Mouse (Mus musculus) erythroid progenitor cell, adult 5-6 weeks (primary cell): ENCODE data around the gene Trpc2. TPM values are rescaled to one million over a fixed set of nuclear protein-coding genes. Genes with fewer than 3 reads are reported as not detected.

Source experiments
- total RNA-seq, 2 experiments: library from RNA; stranded (forward) in 1 of 2; stranded (reverse) in 1 of 2; fragments of 150-400 nt in 1 of 2; fragments of 186-747, 209-891 nt in 1 of 2; gene quantifications; 2 replicates each; pipeline versions ENCODE4 v1.2.3 to v1.2.4; 2015 to 2017; ENCODE audit warnings: low replicate concordance in 2 of 2

Trpc2 gene
- total RNA-seq, 2 experiments from 2014 or later: 0.83 TPM; not detected in 1

Other genes starting within 250 kb of the Trpc2 start
- 6.1 and 18.9 TPM in 2 replicates for gene Inppl1, start 244.9 kb upstream of the Trpc2 start, total RNA-seq (2015; ENCODE audit: low replicate concordance)
- 0.68 and 2.2 TPM in 2 replicates for gene Inppl1, start 244.9 kb upstream of the Trpc2 start, total RNA-seq (2017; ENCODE audit: low replicate concordance)
- gene Folr2, start 225.9 kb upstream of the Trpc2 start, total RNA-seq (2015; ENCODE audit: low replicate concordance): 1.1 and 10.9 TPM in 2 replicates
- 2.3 TPM in 1 of 2 replicates, not detected in the other for gene Folr2, start 225.9 kb upstream of the Trpc2 start, total RNA-seq (2017; ENCODE audit: low replicate concordance)
- 51.9 and 60.8 TPM in 2 replicates for gene Anapc15, start 219.4 kb upstream of the Trpc2 start, total RNA-seq (2015; ENCODE audit: low replicate concordance)
- 34.3 and 39.8 TPM in 2 replicates for gene Anapc15, start 219.4 kb upstream of the Trpc2 start, total RNA-seq (2017; ENCODE audit: low replicate concordance)
- not detected in 2 replicates for gene Folr1, start 212.3 kb upstream of the Trpc2 start, total RNA-seq (2015; ENCODE audit: low replicate concordance)
- not detected in 2 replicates for gene Folr1, start 212.3 kb upstream of the Trpc2 start, total RNA-seq (2017; ENCODE audit: low replicate concordance)
- 26.8 and 44.7 TPM in 2 replicates for gene Lamtor1, start 177.2 kb upstream of the Trpc2 start, total RNA-seq (2015; ENCODE audit: low replicate concordance)
- gene Lamtor1, start 177.2 kb upstream of the Trpc2 start, total RNA-seq (2017; ENCODE audit: low replicate concordance): 19.9 and 28.5 TPM in 2 replicates
- not detected in 2 replicates for gene Tomt, start 176.8 kb upstream of the Trpc2 start, total RNA-seq (2015; ENCODE audit: low replicate concordance)
- gene Tomt, start 176.8 kb upstream of the Trpc2 start, total RNA-seq (2017; ENCODE audit: low replicate concordance): not detected in 2 replicates
- gene Lrrc51, start 149.2 kb upstream of the Trpc2 start, total RNA-seq (2015; ENCODE audit: low replicate concordance): 6.1 TPM in 1 of 2 replicates, not detected in the other
- 4.6 TPM in 1 of 2 replicates, not detected in the other for gene Lrrc51, start 149.2 kb upstream of the Trpc2 start, total RNA-seq (2017; ENCODE audit: low replicate concordance)
- 177 and 218 TPM in 2 replicates for gene Numa1, start 149.0 kb upstream of the Trpc2 start, total RNA-seq (2015; ENCODE audit: low replicate concordance)
- 324 and 405 TPM in 2 replicates for gene Numa1, start 149.0 kb upstream of the Trpc2 start, total RNA-seq (2017; ENCODE audit: low replicate concordance)
- gene Il18bp, start 64.4 kb upstream of the Trpc2 start, total RNA-seq (2015; ENCODE audit: low replicate concordance): 10.1 and 23.5 TPM in 2 replicates
- 3.7 and 10.2 TPM in 2 replicates for gene Il18bp, start 64.4 kb upstream of the Trpc2 start, total RNA-seq (2017; ENCODE audit: low replicate concordance)
- gene Rnf121, start 17.6 kb upstream of the Trpc2 start, total RNA-seq (2015; ENCODE audit: low replicate concordance): 5.0 and 16.2 TPM in 2 replicates
- 7.5 and 14.1 TPM in 2 replicates for gene Rnf121, start 17.6 kb upstream of the Trpc2 start, total RNA-seq (2017; ENCODE audit: low replicate concordance)
- gene Xndc1, start 17.6 kb upstream of the Trpc2 start, total RNA-seq (2015; ENCODE audit: low replicate concordance): 22.7 and 23.1 TPM in 2 replicates
- 10.2 and 22.6 TPM in 2 replicates for gene Xndc1, start 17.6 kb upstream of the Trpc2 start, total RNA-seq (2017; ENCODE audit: low replicate concordance)
- 1.3 TPM in 1 of 2 replicates, not detected in the other for gene Xntrpc, start 17.4 kb upstream of the Trpc2 start, total RNA-seq (2015; ENCODE audit: low replicate concordance)
- gene Xntrpc, start 17.4 kb upstream of the Trpc2 start, total RNA-seq (2017; ENCODE audit: low replicate concordance): 0.61 and 1.0 TPM in 2 replicates
- not detected in 2 replicates for gene Art1, start 18.6 kb downstream of the Trpc2 start, total RNA-seq (2015; ENCODE audit: low replicate concordance)
- gene Art1, start 18.6 kb downstream of the Trpc2 start, total RNA-seq (2017; ENCODE audit: low replicate concordance): not detected in 2 replicates
- not detected in 2 replicates for gene Art5, start 26.4 kb downstream of the Trpc2 start, total RNA-seq (2015; ENCODE audit: low replicate concordance)
- not detected in 2 replicates for gene Art5, start 26.4 kb downstream of the Trpc2 start, total RNA-seq (2017; ENCODE audit: low replicate concordance)
- gene Chrna10, start 33.7 kb downstream of the Trpc2 start, total RNA-seq (2015; ENCODE audit: low replicate concordance): not detected in 2 replicates
- not detected in 2 replicates for gene Chrna10, start 33.7 kb downstream of the Trpc2 start, total RNA-seq (2017; ENCODE audit: low replicate concordance)
- gene Nup98, start 127.1 kb downstream of the Trpc2 start, total RNA-seq (2015; ENCODE audit: low replicate concordance): 63.8 and 64.6 TPM in 2 replicates
- gene Nup98, start 127.1 kb downstream of the Trpc2 start, total RNA-seq (2017; ENCODE audit: low replicate concordance): 53.6 and 64.2 TPM in 2 replicates
- gene Pgap2, start 127.1 kb downstream of the Trpc2 start, total RNA-seq (2015; ENCODE audit: low replicate concordance): 15.1 and 31.4 TPM in 2 replicates
- gene Pgap2, start 127.1 kb downstream of the Trpc2 start, total RNA-seq (2017; ENCODE audit: low replicate concordance): 6.5 and 16.3 TPM in 2 replicates
- 125 and 176 TPM in 2 replicates for gene Rhog, start 172.9 kb downstream of the Trpc2 start, total RNA-seq (2015; ENCODE audit: low replicate concordance)
- gene Rhog, start 172.9 kb downstream of the Trpc2 start, total RNA-seq (2017; ENCODE audit: low replicate concordance): 27.1 and 35.6 TPM in 2 replicates
- gene Stim1, start 184.7 kb downstream of the Trpc2 start, total RNA-seq (2015; ENCODE audit: low replicate concordance): 28.9 and 31.7 TPM in 2 replicates
- gene Stim1, start 184.7 kb downstream of the Trpc2 start, total RNA-seq (2017; ENCODE audit: low replicate concordance): 45.2 and 72.3 TPM in 2 replicates